Mouse (Mus musculus) spleen, embryonic (tissue): ENCODE measurements at regions not wholly inside any gene's neighbourhood (a gene's known extent, or its start where the extent isn't known, plus 50 kb on each side); places are given as distances from the start of the nearest gene placed in this dataset.

Source experiments
- CTCF ChIA-PET: fragments of 350-600 bp; sonication (Branson Sonifier 250); formaldehyde crosslinking; loops from one replicate; lab custom pipeline; 2022; lab: Charles Lee

GRCm38 (mm10) chr14:87864388-87865215 lies 448.2 kb downstream of the Tdrd3 start:
- CTCF ChIA-PET, result no interaction called here

GRCm38 (mm10) chr14:87865216-87866202 lies 449.1 kb downstream of the Tdrd3 start:
- CTCF ChIA-PET, result no interaction called here

- CTCF ChIA-PET, result no interaction called here
Observed at GRCm38 (mm10) chr14:87901784-87902183, 485.3 kb downstream of the Tdrd3 start.

- CTCF ChIA-PET, result no interaction called here
Observed at GRCm38 (mm10) chr14:87902416-87902815, 486.0 kb downstream of the Tdrd3 start.
